Mouse (Mus musculus) embryonic fibroblast, embryonic 13.5 days (primary cell): ENCODE results near the gene Fam53b. TPM values are rescaled to one million over a fixed set of nuclear protein-coding genes. Genes with fewer than 3 reads are reported as not detected.
"Not testable (repeated sequence)": the region's sequence is repeated elsewhere in the genome, so short reads cannot be mapped to it uniquely, and the experiment has no call there.

Source experiments
- H3K27ac ChIP-seq: 2 replicates; pipeline ENCODE4 v1.5.1; 2012; ENCODE audit warnings: low read length, control low read depth, inconsistent platforms; ENCODE audit not compliant: insufficient read depth
- H3K4me1 ChIP-seq: 2 replicates; pipeline ENCODE4 v1.6.1; 2011; ENCODE audit warnings: low read length; ENCODE audit not compliant: control insufficient read depth, insufficient read depth
- H3K4me3 ChIP-seq: 2 replicates; pipeline ENCODE4 v1.5.1; 2011; ENCODE audit warnings: mild to moderate bottlenecking, control low read depth, low read length; ENCODE audit not compliant: insufficient read depth
- CTCF ChIP-seq: IDR thresholded peaks from 2 replicates; pipeline ENCODE4 v1.5.1; 2011; ENCODE audit warnings: mild to moderate bottlenecking, control low read depth, low read length, moderate library complexity, borderline replicate concordance; ENCODE audit not compliant: insufficient read depth
- POLR2A ChIP-seq: IDR thresholded peaks from 2 replicates; pipeline ENCODE4 v1.6.1; 2011; ENCODE audit warnings: low read depth, mild to moderate bottlenecking, control low read depth, low read length, moderate library complexity
- polyA plus RNA-seq: library from polyadenylated mRNA; stranded (reverse); fragments of >200 nt; gene quantifications from 2 replicates; pipeline ENCODE4 v1.2.4, GENCODE M21; 2011; ENCODE audit warnings: low read depth; ENCODE audit not compliant: missing spikeins, insufficient read length

The Fam53b gene
- polyA plus RNA-seq, 1 experiment, result 12.5 TPM

- H3K27ac ChIP-seq, result no peak overlapping the region
- H3K4me1 ChIP-seq, result no peaks in the 10 kb centered on the region
- no peak for TF ChIP-seq CTCF
- no peak for TF ChIP-seq POLR2A
- H3K4me3 ChIP-seq, result no peak overlapping the region
Measured at GRCm38 (mm10) chr7:132665664-132666382, 147.9 kb downstream of the Fam53b start.

GRCm38 (mm10) chr7:132664815-132665214, 148.9 kb downstream of the Fam53b start:
- H3K27ac ChIP-seq, result no peak overlapping the region
- TF ChIP-seq CTCF (no peak), POLR2A (no peak)
- H3K4me3 ChIP-seq, result no peak overlapping the region

GRCm38 (mm10) chr7:132662831-132663230, 150.9 kb downstream of the Fam53b start:
- not testable (repeated sequence) for H3K4me1 ChIP-seq, H3K27ac ChIP-seq, H3K4me3 ChIP-seq

More at GRCm38 (mm10) chr7:132664815-132665214, 148.9 kb downstream of the Fam53b start:
- no peaks in the 10 kb centered on the region for H3K4me1 ChIP-seq

Other genes starting within 250 kb of the Fam53b start
- gene Oat, start 237.5 kb downstream of the Fam53b start, polyA plus RNA-seq, result 241 and 272 TPM in 2 replicates
- not detected in 2 replicates for gene Nkx1-2, start 214.2 kb downstream of the Fam53b start, polyA plus RNA-seq
- gene Lhpp, start 203.2 kb downstream of the Fam53b start, polyA plus RNA-seq, result 5.0 and 6.5 TPM in 2 replicates
- 34.4 and 38.1 TPM in 2 replicates for gene Eef1akmt2, start 38.8 kb upstream of the Fam53b start, polyA plus RNA-seq
- gene Abraxas2, start 45.3 kb upstream of the Fam53b start, polyA plus RNA-seq, result 50.1 and 51.8 TPM in 2 replicates
- gene Zranb1, start 117.3 kb upstream of the Fam53b start, polyA plus RNA-seq, result 24.1 and 24.4 TPM in 2 replicates